Mouse (Mus musculus) layer of hippocampus, postnatal 25 days (tissue): ENCODE measurements around the gene Hivep1. TPM values are rescaled to one million over a fixed set of nuclear protein-coding genes. Genes with fewer than 3 reads are reported as not detected.
A peak's percentile ranks its signal among the peaks of the same experiment; 100 is the strongest.

Experiments used
- DNase-seq, 2 experiments: peaks; one replicate each; pipeline ENCODE4 v3.0.0; 2022; ENCODE audit warnings: mixed read lengths in 2 of 2, low spot score in 1 of 2; ENCODE audit errors: extremely low spot score in 1 of 2
- total RNA-seq, 2 experiments: library from RNA; stranded (reverse); gene quantifications; 2 replicates each; pipeline ENCODE4 v1.2.3; 2021

The Hivep1 gene
- 10 to 100 TPM; 23.3 to 28.0 TPM for total RNA-seq

- peak; percentile 28 to 47 for DNase-seq
Observed at GRCm38 (mm10) chr13:42051961-42052695, at the start of gene Hivep1. Hivep1 (plus strand) TSS chr13:42052021.

GRCm38 (mm10) chr13:42015484-42016045 lies 36.3 kb upstream of the Hivep1 start:
- no peak for DNase-seq

GRCm38 (mm10) chr13:42016218-42016617 lies 35.6 kb upstream of the Hivep1 start:
- DNase-seq = no peak

GRCm38 (mm10) chr13:42018356-42018755 lies 33.5 kb upstream of the Hivep1 start:
- no peak for DNase-seq

GRCm38 (mm10) chr13:42041203-42041602 lies 10.6 kb upstream of the Hivep1 start:
- DNase-seq = no peak

- DNase-seq = no peak
Observed at GRCm38 (mm10) chr13:42043431-42043830, 8.4 kb upstream of the Hivep1 start.

GRCm38 (mm10) chr13:42048991-42049773 lies 2.6 kb upstream of the Hivep1 start:
- DNase-seq = peak; percentile 33 to 44

- DNase-seq = no peak
Observed at GRCm38 (mm10) chr13:42049774-42050125, 2.1 kb upstream of the Hivep1 start.

- no peak for DNase-seq
Observed at GRCm38 (mm10) chr13:42050160-42050559, 1.7 kb upstream of the Hivep1 start.

GRCm38 (mm10) chr13:42050880-42051201 lies 980 bp upstream of the Hivep1 start:
- DNase-seq = no peak

- DNase-seq = peak; percentile 68 to 80
Observed at GRCm38 (mm10) chr13:42051202-42051906, 467 bp upstream of the Hivep1 start.

GRCm38 (mm10) chr13:42052696-42053541 lies 1.1 kb downstream of the Hivep1 start:
- DNase-seq = peak; percentile 27 to 42

- DNase-seq = no peak
Observed at GRCm38 (mm10) chr13:42053656-42054055, 1.8 kb downstream of the Hivep1 start.

- DNase-seq = no peak
Observed at GRCm38 (mm10) chr13:42054138-42054537, 2.3 kb downstream of the Hivep1 start.

GRCm38 (mm10) chr13:42056712-42057332 lies 5.0 kb downstream of the Hivep1 start:
- no peak for DNase-seq

- no peak for DNase-seq
Observed at GRCm38 (mm10) chr13:42060846-42061630, 9.2 kb downstream of the Hivep1 start.

GRCm38 (mm10) chr13:42064257-42064656 lies 12.4 kb downstream of the Hivep1 start:
- DNase-seq = no peak

- DNase-seq = no peak
Observed at GRCm38 (mm10) chr13:42070236-42070635, 18.4 kb downstream of the Hivep1 start.

- DNase-seq = no peak
Observed at GRCm38 (mm10) chr13:42071011-42071410, 19.2 kb downstream of the Hivep1 start.
